Mouse (Mus musculus) layer of hippocampus, postnatal 14 days (tissue): ENCODE data around the gene Cmtr1. TPM values are rescaled to one million over a fixed set of nuclear protein-coding genes. Genes with fewer than 3 reads are reported as not detected.

Source experiments
- DNase-seq, 2 experiments: peaks; one replicate each; pipeline ENCODE4 v3.0.0; 2021 to 2022; ENCODE audit warnings: low spot score in 2 of 2, mixed read lengths in 1 of 2
- total RNA-seq, 2 experiments: library from RNA; stranded (reverse); gene quantifications; 2 replicates each; pipeline ENCODE4 v1.2.3; 2021

The Cmtr1 gene
- total RNA-seq, 2 experiments from 2014 or later = 78.9 to 93.8 TPM

GRCm38 (mm10) chr17:29668051-29668986 is 7.9 kb downstream of the Cmtr1 start:
- peak; percentile 15 to 44 for DNase-seq

GRCm38 (mm10) chr17:29669030-29669429 is 8.6 kb downstream of the Cmtr1 start:
- no peak for DNase-seq

GRCm38 (mm10) chr17:29669936-29670335 is 9.5 kb downstream of the Cmtr1 start:
- no peak for DNase-seq

GRCm38 (mm10) chr17:29671021-29671420 is 10.6 kb downstream of the Cmtr1 start:
- peak in 1 of 2 experiments; percentile 22 for DNase-seq

GRCm38 (mm10) chr17:29673325-29673724 is 12.9 kb downstream of the Cmtr1 start:
- no peak for DNase-seq

- no peak for DNase-seq
Observed at GRCm38 (mm10) chr17:29678526-29678925, 18.1 kb downstream of the Cmtr1 start.

- no peak for DNase-seq
Observed at GRCm38 (mm10) chr17:29679038-29679767, 18.8 kb downstream of the Cmtr1 start.

- DNase-seq = peak; percentile 20 to 44
Observed at GRCm38 (mm10) chr17:29680174-29680573, 19.8 kb downstream of the Cmtr1 start.

- no peak for DNase-seq
Observed at GRCm38 (mm10) chr17:29680921-29681320, 20.5 kb downstream of the Cmtr1 start.

- DNase-seq = no peak
Observed at GRCm38 (mm10) chr17:29681669-29682068, 21.3 kb downstream of the Cmtr1 start.

- no peak for DNase-seq
Observed at GRCm38 (mm10) chr17:29682261-29682660, 21.9 kb downstream of the Cmtr1 start.

- DNase-seq = no peak
Observed at GRCm38 (mm10) chr17:29683127-29683526, 22.7 kb downstream of the Cmtr1 start.

- DNase-seq = no peak
Observed at GRCm38 (mm10) chr17:29684275-29684674, 23.9 kb downstream of the Cmtr1 start.

- no peak for DNase-seq
Observed at GRCm38 (mm10) chr17:29686771-29687170, 26.4 kb downstream of the Cmtr1 start.

GRCm38 (mm10) chr17:29687373-29687772 is 27.0 kb downstream of the Cmtr1 start:
- no peak for DNase-seq

- DNase-seq = no peak
Observed at GRCm38 (mm10) chr17:29688610-29689009, 28.2 kb downstream of the Cmtr1 start.

GRCm38 (mm10) chr17:29690257-29690656 is 29.9 kb downstream of the Cmtr1 start:
- no peak for DNase-seq

GRCm38 (mm10) chr17:29692827-29693226 is 32.4 kb downstream of the Cmtr1 start:
- DNase-seq = no peak

GRCm38 (mm10) chr17:29693571-29693970 is 33.2 kb downstream of the Cmtr1 start:
- DNase-seq = no peak

GRCm38 (mm10) chr17:29694516-29694915 is 34.1 kb downstream of the Cmtr1 start:
- no peak for DNase-seq

GRCm38 (mm10) chr17:29696940-29697339 is 36.5 kb downstream of the Cmtr1 start:
- DNase-seq = no peak

GRCm38 (mm10) chr17:29698421-29698820 is 38.0 kb downstream of the Cmtr1 start:
- DNase-seq = no peak
